Mouse (Mus musculus): ENCODE measurements around the gene Bmf.

The Bmf gene

GRCm38 (mm10) chr2:118486933-118487332 is 62.6 kb downstream of the Bmf start:
- in situ Hi-C loops (cut with MboI; ENCODE audit: unreplicated experiment in 2 of 2), result loop anchor here (5.0 to 25.0 kb wide), 9 partner anchors 45 to 400 kb away; partner anchors contain the start of genes Inafm2 (in 1 of the 2) and Plcb2 (in 1 of the 2)

DNA sequence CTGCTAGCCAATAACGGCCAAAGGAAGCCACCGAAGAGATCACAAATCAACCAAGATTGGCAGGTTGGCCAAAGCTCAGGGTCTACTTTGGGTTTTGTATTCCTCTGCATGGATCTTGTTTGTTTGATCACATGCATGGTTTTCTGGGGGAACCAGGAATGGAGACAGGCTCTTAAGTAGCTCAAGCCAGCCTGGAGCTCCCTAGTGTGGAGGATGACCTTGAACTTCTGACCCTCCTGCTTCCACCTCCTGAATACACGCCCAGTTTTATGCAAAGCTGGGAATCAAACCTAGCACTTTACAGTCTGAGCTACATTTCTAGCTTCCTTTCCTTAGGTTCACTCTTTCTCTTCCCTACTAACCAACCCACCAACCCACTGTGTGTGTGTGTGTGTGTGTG is 64.1 kb downstream of the Bmf start:
- in situ Hi-C loops (cut with MboI; ENCODE audit: unreplicated experiment in 2 of 2), result loop anchor here (5.0 to 25.0 kb wide), 9 partner anchors 47 to 402 kb away; partner anchors contain the start of genes Inafm2 (in 1 of the 2) and Plcb2 (in 1 of the 2)

DNA sequence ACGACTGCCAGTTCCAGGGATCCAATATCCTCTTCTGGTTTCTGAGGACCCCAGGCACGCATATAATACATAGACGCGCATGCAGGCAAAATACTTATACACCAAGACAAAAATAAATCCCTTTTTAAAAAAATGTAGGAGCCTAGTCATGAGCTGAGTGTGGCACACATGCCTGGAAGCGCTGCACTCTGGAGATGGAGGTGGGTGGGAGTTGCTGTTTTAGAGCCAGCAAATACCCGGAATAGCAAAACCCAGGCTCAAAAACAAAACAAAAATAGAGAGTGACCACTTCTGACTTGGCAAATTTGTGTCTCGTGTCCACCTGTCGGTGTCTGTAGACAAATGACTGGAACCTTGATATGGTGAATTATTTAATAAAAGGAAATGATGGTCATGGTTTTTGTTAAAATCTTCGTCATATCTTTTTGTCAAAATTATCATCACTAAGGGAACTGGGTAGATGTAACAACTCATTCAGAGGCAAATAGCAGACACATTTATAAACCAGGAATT is 65.0 kb downstream of the Bmf start:
- in situ Hi-C loops (cut with MboI; ENCODE audit: unreplicated experiment in 2 of 2), result loop anchor here (5.0 to 25.0 kb wide), 5 partner anchors 210 to 403 kb away; partner anchors contain the start of gene Plcb2 (in 1 of the 2)

DNA sequence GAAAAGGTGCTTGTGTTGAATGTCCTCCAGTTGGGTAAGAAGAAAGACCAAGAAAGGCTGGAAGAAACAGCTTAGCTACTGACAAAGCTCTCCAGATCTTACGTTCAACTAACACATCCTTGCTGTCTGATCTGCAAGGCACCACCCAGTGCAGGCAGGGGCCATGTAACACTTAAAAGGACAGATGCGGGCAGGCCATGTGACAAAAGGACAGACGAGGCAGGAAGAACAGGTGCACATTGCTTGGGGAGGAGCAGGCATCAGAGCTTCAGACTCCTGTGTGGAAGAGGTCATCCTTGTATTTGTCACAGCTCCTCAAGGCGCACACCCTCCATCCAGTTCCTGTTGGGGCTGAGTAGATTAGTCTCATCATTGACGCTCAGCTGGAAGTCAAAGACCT is 66.5 kb downstream of the Bmf start:
- in situ Hi-C loops (cut with MboI; ENCODE audit: unreplicated experiment in 2 of 2), result loop anchor here (5.0 to 25.0 kb wide), 5 partner anchors 212 to 404 kb away; partner anchors contain the start of gene Plcb2 (in 1 of the 2)

DNA sequence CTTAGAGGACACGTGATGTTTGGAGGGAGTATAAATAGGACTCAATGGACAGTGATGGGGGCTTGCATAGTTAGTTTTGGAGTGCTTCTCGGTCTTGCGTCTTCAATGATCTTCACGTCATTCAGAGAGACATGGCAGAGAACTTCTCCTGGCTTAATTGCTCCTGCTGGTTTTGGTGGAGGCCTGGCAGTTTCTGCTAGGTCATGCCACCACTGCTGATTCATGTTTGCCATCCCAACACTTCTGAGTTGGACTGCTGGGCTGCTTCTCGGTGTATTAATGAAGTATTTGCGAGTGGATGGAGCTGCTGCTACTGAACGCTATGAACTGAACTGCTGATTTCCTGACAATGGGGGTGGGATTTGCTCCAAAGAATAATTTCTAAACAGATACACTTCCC is 68.6 kb downstream of the Bmf start:
- in situ Hi-C loops (cut with MboI; ENCODE audit: unreplicated experiment in 2 of 2), result loop anchor here (5.0 to 25.0 kb wide), 5 partner anchors 214 to 406 kb away; partner anchors contain the start of gene Plcb2 (in 1 of the 2)

- in situ Hi-C loops (cut with MboI; ENCODE audit: unreplicated experiment in 2 of 2), result loop anchor here in 1 of 2 experiments (25.0 kb wide), 1 partner anchor 408 kb away; no protein-coding TSS in a partner anchor
Observed at GRCm38 (mm10) chr2:118479550-118479909, 70.0 kb downstream of the Bmf start, which contains the start of gene Srp14. Srp14 (minus strand) TSS chr2:118479711.

GRCm38 (mm10) chr2:118478833-118479549 is 70.5 kb downstream of the Bmf start:
- in situ Hi-C loops (cut with MboI; ENCODE audit: unreplicated experiment in 2 of 2), result loop anchor here in 1 of 2 experiments (25.0 kb wide), 1 partner anchor 408 kb away; no protein-coding TSS in a partner anchor
